Mouse (Mus musculus) bone marrow macrophage, adult 2 months (primary cell): Measurements from ENCODE around the gene Ddx39.

Experiments used
- CTCF ChIP-seq: IDR thresholded peaks from 2 replicates; pipeline ENCODE4 v1.5.1; 2012; ENCODE audit warnings: low read depth, mild to moderate bottlenecking, low read length, moderate library complexity
- POLR2A ChIP-seq: IDR thresholded peaks from 2 replicates; pipeline ENCODE4 v1.6.1; 2012; ENCODE audit warnings: mild to moderate bottlenecking, low read depth, low read length, borderline replicate concordance

- TF ChIP-seq CTCF (no peak), POLR2A (no peak)
Observed at GRCm38 (mm10) chr8:83681099-83681498, 33.9 kb upstream of the Ddx39 start.
